Mouse (Mus musculus) bone marrow macrophage, adult 2 months (primary cell): Measurements from ENCODE around the gene Samd3.

Experiments used
- CTCF ChIP-seq: IDR thresholded peaks from 2 replicates; pipeline ENCODE4 v1.5.1; 2012; ENCODE audit warnings: low read depth, mild to moderate bottlenecking, low read length, moderate library complexity
- POLR2A ChIP-seq: IDR thresholded peaks from 2 replicates; pipeline ENCODE4 v1.6.1; 2012; ENCODE audit warnings: mild to moderate bottlenecking, low read depth, low read length, borderline replicate concordance

DNA sequence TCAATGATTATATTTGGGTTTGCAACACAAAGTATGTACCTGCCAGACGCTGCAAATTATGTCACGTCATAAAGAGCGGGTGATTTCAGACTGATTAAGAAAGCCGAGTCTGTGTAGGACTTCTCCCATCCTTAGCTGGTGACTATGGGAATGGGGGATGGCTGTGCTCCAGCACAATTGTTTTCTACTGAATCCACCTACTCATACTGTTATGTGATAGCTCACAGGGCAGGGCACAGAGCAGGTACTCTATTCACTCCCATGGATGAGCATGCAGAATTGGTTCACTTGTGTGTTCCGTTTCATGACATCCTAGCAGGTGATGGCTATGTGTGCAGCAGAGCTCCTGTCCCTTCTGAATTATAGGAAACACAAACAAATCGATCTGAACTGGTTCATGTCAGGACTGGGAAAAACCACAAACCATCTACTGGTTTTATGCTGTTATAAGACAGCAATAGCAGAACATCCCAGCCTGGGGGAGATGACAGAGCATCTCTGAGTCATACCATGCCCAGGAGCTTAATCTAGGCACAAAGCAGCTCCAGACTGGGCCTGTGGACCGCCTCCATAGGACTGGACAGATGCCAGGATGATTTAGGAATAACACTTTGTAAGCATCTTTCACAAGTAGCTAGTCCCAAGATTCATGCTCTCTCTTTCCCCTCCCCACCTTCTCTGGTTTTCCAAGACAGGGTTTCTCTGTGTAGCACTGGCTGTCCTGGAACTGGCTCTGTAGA, 20.1 kb downstream of the Samd3 start:
- TF ChIP-seq CTCF (no peak), POLR2A (no peak)
